Mouse (Mus musculus) cerebellum, adult 2 months (tissue): Measurements from ENCODE around the gene Fam102b.

Experiments used
- CTCF ChIP-seq: fragments of 200-500 bp; IDR thresholded peaks from 2 replicates; pipeline ENCODE4 v1.5.1; 2011; ENCODE audit warnings: low read depth, mild to moderate bottlenecking, control low read depth, low read length, moderate library complexity, borderline replicate concordance; ENCODE audit not compliant: insufficient read depth
- POLR2A ChIP-seq: fragments of 200-500 bp; IDR thresholded peaks from 2 replicates; pipeline ENCODE4 v1.6.1; 2011; ENCODE audit warnings: low read length, control low read depth, borderline replicate concordance; ENCODE audit not compliant: insufficient read depth

DNA sequence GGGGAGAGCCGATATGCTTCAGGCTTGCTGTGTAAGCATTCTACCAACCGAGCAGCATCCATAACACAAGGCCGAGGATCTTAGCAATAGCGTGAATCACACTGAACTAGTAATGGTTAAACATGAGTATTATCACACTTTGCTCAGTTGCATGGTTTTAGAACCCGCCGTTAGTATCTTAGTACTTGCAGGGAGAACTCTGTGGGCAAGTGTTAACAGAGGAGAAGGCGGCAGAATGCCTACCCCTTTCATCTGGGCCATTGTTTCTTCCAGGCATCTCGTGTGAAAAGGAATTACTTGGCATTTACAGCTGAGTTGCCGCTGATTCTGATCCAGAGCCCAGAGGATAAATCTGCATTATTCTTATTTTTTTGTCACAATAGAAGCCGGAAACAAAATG, 86.4 kb downstream of the Fam102b start:
- TF ChIP-seq CTCF (no peak), POLR2A (no peak)
